Mouse (Mus musculus) hindlimb bud, embryonic 11.5 days (tissue): ENCODE data around the gene St6galnac5.

Experiments
- DNase-seq: peaks from one replicate; pipeline ENCODE4 v3.0.0-alpha.2; 2012; ENCODE audit warnings: low read depth, low spot score; ENCODE audit errors: extremely low spot score

St6galnac5 gene

DNA sequence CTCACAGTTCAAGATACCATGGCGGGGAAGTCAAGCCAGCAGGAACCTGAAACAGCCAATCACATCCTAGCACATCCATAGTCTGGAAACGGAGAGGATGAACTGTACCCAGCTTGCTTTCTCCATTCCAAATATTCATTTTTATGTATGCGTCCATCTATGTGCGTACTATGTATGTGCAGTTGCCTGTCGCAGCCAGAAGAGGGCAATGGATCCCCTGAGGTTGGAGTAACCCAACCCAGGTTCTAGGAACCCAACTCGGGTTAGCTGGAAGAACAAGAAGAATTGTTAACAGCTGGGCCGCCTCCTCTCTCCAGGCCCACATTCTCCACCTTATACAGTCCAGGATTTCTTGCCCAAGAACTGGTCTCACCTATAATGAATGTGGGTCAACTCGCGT, 31.1 kb downstream of the St6galnac5 start:
- no peak for DNase-seq

DNA sequence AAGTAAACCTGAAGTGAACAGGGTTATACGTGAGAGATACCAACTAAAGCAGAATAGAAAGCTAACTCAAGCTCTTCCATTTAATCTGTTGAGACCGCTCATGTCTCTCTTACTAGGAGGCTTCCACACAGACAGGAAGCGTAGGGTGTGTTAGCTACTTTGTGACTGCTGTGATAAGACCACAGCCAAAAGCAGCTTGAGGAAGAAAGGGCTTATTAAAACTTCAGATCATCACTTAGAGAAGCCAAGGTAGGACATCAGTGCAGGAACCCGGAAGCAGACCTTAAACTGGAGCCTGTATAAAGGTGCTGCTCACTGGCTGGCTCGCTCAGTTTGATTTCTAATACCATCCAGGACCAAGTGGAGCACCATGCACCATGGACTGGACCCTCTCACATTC, 31.7 kb downstream of the St6galnac5 start:
- no peak for DNase-seq

GRCm38 (mm10) chr3:152949233-152949777, 32.7 kb downstream of the St6galnac5 start:
- DNase-seq: no peak

GRCm38 (mm10) chr3:152948556-152948955, 33.5 kb downstream of the St6galnac5 start:
- DNase-seq: no peak

DNA sequence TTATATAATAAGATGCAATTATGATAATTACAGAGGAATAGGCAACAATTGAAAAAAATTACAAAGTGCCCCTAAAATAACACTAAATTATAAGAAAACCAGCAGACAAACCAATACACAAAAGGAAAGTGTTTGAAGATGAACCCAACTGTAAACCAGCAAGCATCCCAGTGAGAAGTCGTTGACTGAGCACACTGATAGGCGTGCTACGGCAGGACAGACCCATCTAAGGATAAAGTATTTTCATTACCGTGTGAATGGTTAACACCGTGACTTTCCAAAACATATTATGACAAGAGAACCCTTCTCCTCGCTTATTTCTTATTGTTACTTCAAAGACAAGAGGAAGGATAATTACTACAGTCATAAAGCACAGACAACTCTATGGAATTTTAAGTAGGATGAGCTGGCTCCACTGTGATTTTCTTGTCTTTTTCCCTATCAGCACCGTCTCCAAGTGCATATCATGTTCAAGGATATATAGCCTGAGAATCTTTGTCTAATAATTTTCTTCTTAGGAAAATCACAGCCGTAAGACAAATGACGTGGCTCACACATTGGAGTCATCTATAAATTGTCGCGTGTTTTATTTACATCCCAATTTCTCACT, 34.9 kb downstream of the St6galnac5 start:
- no peak for DNase-seq

- no peak for DNase-seq
Observed at GRCm38 (mm10) chr3:152944766-152945165, 37.3 kb downstream of the St6galnac5 start.

DNA sequence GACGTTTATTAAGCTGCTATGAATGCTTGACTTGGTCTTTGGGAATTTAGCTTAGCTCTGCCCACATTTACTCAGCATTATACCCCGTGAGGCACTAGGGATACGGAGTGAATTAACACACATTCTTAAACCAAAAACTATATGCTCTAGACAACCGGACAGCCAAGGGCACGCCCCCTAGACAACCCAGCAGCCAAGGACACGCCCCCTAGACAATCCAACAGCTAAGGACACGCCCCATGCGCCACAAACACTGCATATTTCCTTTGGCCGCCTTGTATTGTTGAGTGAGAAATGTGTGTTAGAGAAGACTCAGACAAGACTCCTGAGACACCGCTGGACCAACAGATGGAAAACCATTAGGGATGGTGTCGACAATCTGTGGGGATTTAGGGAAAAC, 39.1 kb downstream of the St6galnac5 start:
- no peak for DNase-seq

GRCm38 (mm10) chr3:152941671-152942070, 40.4 kb downstream of the St6galnac5 start:
- DNase-seq: no peak

DNA sequence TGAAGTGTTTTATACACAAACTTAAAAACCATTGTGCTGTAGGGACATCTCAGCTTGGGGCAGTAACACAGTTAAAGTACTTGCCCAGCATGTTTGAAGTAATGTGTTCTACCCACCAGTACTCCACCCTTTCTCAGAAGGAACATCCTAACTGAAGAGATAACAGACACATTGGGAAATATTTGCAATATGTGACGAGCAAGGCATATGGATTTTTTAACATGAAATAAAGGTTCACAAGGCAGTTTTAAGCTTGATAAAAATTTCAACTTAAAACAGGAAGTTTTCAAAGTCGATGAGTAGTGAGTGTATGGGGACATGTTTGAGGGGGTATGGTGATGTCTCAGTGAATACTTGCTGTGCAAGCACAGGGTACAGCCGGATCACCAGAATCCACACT, 45.7 kb downstream of the St6galnac5 start:
- DNase-seq: no peak

- no peak for DNase-seq
Observed at GRCm38 (mm10) chr3:152933737-152934136, 48.3 kb downstream of the St6galnac5 start.

- DNase-seq: no peak
Observed at GRCm38 (mm10) chr3:152932544-152932943, 49.5 kb downstream of the St6galnac5 start.

DNA sequence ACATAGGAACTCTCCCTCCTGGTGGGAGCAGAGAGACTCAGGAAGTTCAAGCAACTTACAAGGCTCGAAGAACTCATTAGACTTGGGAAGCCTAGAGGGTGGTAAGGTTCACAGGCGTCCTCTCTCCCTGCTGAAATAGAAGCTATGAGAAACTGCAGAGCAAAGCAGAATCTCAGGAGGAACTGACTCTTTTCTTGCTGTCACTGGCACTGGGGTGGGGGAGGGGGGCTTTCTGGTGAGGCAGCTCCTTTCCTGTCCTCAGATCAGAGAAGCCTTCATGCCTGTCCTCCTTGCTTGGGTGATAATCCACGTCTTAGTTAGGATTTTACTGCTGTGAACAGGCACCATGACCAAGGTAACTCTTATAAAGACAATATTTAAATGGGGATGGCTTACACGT, 50.0 kb downstream of the St6galnac5 start:
- DNase-seq: no peak

DNA sequence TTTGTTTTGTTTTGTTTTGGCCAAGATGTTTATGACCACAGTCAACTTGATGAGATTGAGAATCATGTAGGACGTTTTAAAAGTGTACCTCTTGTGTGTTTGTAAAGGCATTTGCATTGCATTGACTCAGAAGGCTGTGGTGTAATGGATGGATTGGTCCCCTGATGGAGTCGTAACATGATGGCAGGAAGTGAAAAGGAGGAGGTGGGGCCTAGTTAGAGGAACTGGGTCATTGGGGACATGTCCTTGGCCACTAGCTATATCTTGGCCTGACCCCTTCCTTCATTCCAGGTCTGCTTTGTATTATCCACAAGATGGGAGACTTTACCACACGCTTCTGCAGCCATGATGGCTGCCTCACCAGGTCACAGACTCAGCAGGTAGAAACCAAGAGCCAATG, 50.7 kb downstream of the St6galnac5 start:
- no peak for DNase-seq

DNA sequence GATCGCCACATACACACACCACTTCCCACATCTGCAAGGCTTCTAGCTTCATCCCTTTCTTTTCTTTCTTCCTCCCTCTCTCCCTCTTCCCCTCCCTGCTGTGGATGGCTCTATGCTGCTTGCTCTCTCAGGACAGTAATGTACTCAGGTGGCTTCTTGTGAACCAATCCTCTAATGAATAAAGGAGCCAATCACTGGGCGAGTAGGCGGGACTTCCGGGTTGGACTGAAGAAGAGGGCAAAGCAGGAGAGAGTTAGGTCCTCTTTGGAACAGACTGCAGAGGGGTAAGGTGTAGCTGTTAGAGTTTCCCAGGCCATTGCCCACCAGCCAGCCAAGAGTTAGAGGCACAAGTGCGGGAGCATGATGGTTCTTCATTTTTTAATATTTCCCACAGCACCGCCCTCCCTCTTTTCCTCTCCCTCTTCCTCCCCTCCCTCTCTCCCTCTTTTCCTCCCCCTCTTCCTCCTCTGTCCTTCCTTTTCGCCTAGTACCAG, 52.2 kb downstream of the St6galnac5 start:
- no peak for DNase-seq

DNA sequence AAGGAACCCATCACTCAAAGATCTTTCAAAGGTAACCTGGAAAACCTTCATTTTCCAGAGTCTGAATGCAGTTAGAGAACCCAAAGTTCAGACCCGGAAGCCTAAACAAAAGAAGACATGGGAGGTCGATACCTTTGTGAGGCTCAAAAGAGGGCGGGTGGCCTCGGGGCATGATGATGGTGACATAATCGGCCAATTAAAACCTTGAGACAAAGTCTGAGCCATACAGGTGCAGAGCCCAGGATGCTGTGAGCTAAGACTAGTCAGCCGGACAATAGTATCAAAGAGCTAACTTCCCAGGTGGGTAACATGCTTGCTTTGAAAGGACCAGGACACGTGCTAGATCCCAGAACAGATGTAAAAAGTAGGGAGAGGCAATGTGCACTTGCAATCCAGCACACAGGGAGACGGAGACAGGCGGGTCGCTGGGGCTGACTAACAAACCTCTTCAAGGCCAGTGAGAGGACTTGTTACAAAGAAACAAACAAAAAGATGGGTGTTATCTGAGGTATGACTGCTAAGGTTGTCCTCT, 52.7 kb downstream of the St6galnac5 start:
- DNase-seq: no peak

DNA sequence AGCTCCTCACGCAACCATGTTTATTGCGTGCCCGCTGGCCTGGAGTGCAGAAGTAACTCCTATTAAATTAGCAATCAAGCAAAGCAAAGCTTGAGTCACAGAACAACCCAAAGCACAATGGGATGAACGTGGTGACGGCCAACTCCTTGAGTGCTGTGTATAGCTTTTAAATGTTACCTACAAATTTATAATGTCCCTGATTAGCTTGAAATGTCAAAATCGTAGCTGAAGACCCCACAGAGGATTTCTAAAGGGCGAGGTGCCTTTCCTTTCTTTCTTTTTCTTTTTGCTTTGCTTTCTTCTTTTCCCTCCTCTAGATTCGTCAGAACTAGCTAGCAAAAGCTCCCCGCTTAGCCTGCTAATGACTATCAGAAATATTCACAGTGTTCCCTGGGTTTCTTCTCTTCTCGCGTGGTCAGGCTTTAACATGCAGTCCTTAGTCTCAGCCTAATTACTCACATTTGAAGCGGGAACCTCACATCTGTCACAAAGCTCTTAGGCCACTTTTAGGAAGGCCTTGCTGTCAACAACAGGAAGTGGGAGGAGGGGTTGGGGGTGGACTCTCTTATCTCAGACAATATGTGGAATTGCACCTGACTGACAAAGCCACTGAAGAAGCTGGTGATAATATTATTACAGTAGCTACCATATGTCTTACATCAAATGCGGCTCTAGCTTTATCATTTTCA, 53.6 kb downstream of the St6galnac5 start:
- DNase-seq: no peak

DNA sequence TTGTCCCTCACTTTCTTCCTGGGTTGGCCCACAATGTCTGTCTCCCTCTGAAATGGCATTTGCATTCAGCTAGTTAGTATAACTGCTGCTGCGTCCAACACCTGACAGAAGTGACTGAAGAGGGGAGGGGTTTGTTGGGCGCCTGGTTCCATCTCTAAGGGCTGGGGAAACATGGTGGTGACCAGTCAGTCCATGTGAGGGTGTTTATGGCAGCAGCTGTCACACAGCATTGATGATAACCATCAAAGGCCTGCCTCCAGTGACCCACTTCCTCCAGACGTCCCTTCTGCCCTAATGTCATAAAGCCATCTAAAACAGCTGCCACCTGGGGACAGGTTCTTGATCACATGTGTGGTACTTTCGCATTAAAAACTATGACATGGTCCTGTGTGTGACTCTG, 55.9 kb downstream of the St6galnac5 start:
- no peak for DNase-seq

GRCm38 (mm10) chr3:152925364-152925763, 56.7 kb downstream of the St6galnac5 start:
- DNase-seq: no peak

GRCm38 (mm10) chr3:152923530-152923929, 58.5 kb downstream of the St6galnac5 start:
- no peak for DNase-seq

- DNase-seq: no peak
Observed at GRCm38 (mm10) chr3:152920365-152920764, 61.7 kb downstream of the St6galnac5 start.

- no peak for DNase-seq
Observed at GRCm38 (mm10) chr3:152919101-152919500, 62.9 kb downstream of the St6galnac5 start.

DNA sequence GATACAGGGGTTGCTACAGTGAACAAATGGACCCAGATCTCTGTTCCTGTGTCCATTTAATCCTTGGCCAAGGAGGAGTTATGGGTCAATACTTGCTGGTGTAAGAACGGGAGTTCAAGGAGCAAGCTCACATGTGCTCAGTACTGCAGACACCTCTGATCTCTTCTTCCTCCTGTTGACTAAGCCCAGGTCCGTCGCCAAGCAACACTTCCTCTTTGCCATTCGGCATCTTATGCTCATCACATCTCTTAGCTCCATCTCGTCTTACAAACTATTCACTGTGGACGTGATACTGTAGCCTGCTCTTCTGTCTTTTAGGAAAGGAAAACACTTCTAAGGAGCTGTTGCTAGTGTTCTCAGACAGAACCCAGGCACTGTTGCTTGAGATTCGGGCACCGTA, 64.5 kb downstream of the St6galnac5 start:
- no peak for DNase-seq
